Mouse (Mus musculus): Measurements from ENCODE around the gene Postn.

DNA sequence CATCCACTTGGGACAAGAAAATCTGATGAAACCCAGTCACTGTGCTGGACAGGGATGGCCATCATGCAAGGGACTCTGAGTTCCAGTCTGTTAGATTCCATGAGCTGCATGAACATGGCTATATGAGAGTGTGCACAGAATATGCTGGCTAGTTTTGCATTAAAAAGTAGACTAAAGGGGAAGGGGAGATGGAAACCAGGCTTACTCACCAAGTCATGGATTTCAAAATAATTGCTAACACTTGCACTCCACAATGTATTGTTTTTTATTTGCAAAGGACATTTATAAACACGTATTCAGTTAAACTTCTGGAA is 52.6 kb downstream of the Postn start:
- TF ChIP-seq POLR2A (IDR thresholded peaks at IDR 0.05; ENCODE audit: extremely low read depth, insufficient read depth, low read length) (no peak), CTCF (IDR thresholded peaks at IDR 0.05; ENCODE audit: low read depth, low read length) (no peak)

All from liver, adult 2 months (tissue).